Mouse (Mus musculus): Measurements from ENCODE around the gene Tor4a.

Gene Tor4a

DNA sequence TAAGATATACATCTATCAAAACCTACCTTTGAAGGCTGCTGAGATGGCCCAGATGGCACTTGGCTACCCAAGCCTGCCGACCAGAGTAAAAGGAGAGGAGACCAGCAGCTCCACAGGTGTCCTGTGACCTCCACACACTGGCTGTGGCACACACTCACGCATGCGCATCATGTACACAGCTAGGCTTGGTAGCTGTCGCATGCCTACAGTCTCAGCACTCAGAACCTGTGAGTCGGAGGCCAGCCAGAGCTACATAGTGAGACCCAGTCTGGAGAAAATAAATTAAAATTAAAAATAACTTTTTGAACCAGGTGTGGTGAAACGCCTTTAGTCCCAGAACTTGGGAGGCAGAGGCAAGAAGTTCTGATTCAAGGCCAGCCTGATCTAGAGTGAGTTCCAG is 8.8 kb downstream of the Tor4a start:
- no peak for DNase-seq (ENCODE audit: low read depth, low spot score)

DNA sequence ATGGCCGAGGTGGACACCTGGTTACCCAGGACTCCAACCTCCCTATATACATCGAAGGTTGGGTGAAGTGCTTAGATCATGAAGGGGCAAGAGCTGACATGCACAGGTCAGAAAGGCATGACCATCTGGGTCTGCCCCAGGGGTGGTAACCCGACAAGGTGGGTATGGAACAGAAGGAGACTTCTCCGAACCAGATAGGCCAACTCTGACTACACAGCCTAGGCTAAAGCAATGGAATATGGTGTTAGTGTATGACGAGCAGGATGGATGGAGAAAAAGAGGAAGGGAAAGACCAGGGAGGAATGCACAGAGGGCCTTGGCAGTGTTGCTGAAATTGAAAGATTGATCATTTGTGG is 10.1 kb downstream of the Tor4a start:
- no peak for DNase-seq (ENCODE audit: low read depth, low spot score)

DNA sequence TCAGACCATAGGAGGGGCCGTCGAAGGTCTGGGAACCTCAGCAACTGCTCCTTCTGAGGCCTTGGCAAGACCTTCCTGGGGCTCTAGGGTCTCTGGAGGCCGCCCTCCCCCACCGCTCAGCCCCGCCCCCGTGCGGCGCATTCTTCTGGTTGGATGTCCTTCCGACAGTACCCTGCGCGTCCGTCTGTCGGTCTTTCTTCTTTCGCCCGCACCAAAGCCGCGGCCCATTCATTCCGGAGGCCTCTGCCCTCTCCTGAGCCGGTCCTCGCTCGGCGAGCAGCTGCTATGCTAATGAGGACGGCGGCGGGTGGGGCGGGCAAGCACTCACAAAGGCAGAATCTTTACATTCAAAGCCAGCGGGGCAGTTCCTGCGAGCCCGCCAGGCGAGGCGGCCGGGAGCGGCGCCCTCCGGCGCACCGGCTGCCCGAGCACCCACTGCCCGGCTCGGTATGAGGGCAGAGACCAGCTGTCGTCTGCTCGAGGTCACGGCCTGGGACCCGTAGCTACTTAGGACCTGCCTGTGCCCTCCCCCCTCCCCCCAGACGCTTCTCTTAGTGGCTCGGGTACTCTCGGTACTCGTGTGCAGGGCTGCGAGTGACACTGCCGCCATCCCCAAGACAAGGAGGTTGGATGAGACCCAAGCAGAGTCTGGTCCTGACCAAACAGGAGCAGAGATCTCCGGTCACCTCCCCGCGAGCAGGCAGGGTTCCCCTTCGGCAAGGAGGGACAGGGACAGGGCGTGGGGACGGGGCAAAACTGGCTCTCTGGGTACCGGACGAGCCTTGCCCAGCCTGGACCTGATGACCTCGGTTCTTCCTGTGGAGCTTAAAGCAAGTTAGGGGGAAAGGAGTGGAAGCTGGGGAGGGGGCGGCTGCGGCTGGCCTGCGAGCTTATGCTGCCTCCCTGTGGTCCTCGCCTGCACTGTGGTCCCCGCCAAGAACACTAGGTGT is 10.8 kb downstream of the Tor4a start:
- DNase-seq (ENCODE audit: low read depth, low spot score): peak; percentile 64

DNA sequence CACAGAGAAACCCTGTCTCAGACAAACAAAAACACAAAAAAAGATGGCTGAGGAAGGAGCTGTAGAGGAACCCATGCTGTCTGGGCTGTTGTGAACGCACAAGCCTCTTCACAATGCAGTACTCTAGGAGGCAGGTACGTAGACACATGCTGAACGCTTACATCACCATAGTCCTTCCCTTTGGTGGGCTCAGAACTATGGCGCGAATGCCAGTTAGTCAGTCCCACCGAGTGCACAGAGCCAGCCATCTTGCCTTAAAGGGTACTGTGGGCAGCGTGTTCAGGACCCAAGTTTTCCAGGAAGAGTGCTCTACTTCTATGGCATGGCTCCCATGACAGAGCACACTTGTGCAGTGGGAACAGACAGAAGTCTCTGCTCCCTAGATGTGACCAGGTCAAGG is 12.2 kb downstream of the Tor4a start:
- DNase-seq (ENCODE audit: low read depth, low spot score): no peak

DNA sequence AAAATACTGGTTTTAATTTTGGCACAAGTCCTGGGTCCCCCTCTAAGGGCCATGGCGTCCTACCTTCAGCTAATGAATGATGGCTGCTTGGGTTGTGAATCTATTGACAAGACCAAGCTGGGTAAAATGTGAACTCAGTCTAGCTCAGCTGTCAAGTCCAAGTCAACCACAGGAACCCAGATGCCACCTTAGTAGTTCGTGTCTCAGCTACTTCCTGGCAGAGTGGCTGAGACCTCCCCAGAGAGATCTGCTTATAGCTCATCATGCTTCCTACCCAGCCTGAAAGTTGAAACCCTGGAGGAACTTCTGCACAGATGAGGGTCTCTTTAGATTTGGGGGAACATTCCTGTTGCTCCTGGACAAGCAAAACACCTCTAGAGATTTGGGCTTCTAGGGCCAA is 13.3 kb downstream of the Tor4a start:
- no peak for DNase-seq (ENCODE audit: low read depth, low spot score)

DNA sequence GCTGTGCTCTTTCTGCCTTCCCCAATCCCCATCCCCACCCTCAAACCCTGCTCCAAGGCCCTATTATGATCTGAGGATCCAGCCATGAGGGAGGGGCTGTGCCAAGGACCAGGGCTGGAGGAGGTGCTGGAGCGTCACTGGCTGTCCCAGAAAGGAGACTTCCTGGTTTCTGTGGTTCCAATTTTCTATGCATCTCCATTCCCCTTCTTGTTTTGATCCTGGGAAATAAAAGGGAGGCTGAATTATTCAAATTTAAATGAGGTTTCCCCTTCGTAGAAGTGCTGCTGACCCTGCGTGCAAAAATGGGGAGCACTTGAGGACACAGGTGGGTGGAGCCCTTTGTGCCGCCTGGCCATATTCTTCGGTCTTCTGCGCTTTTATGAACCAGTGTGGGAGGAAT is 14.0 kb downstream of the Tor4a start:
- DNase-seq (ENCODE audit: low read depth, low spot score): no peak

DNA sequence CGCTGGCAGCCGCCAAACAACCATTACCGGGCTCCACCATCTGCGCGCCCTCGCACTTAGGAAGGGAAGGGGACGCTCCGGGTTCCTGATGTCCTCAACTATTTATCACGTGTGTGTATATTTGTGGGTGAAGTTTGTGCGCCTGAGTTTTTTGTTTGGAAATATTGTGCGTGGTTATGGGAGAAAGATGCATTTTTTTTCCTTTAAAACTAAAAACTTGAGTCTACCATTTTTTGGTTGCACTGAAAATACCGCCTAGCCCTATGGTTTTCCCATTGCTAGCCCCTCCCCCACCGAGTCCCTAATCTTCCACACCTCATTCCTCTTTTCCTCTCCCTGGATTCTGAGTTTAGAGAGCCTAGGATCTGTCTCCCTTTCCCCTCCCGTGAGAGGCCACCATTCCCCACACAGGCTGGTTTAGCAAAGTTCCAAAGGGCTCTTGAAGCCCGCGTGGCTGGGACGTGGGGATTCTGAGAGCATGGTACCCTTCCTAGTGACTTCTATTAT is 14.7 kb downstream of the Tor4a start:
- no peak for DNase-seq (ENCODE audit: low read depth, low spot score)

DNA sequence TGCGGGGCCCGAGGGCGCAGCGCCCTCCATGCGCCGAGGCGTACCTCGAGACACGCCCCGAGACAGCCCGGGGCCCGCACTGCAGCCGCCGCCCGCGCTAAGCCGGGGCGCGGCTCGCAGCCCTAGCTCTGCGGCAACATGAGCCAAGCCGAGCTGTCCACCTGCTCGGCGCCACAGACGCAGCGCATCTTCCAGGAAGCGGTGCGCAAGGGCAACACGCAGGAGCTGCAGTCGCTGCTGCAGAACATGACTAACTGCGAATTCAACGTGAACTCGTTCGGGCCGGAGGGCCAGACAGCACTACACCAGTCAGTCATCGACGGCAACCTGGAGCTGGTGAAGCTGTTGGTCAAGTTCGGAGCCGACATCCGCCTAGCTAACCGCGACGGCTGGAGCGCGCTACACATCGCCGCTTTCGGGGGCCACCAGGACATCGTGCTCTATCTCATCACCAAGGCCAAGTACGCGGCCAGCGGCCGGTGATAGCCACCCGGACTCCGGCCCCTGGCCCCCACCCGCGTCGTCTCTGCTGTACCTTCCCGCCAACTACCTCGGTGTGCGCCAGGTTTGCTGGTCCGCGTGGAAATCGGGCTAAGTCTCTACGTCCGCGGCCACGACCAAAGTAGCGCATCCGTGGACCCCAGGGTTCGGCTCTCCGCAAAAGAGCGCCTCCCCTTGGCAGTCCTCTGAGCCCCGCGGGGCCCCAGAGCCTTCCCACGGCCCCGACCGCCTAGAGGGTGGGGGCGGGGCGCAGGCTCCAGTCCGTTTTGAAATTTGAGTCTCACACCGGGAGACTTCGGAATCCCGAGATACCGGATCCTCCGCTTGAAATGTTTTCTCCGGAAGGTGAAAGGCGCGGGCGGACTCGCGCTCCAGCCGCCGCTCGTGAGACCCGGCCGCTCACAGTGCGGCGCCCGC is 15.5 kb downstream of the Tor4a start:
- peak; percentile 38 for DNase-seq (ENCODE audit: low read depth, low spot score)

DNA sequence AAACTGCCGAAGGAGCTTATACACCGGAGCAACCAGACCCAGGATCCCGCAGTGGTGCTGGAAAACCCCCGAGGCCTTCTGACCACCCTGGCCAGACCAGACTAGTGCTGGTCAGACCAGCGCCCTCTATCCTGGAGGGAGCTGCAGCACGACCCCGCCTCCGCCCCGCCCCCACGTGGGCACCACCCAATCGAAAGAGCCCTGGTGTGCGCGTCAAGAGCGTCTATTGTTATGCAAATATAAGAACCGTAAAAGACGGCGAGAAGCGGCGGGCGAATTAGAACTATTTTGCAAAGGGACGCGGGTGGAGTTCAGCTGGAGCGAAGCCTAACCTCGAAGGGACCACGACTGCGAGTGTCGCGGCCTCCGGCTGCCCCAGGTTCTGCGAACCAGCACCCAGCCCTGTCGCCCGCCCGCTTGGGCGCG is 16.2 kb downstream of the Tor4a start, which contains the start of gene Nrarp:
Gene Nrarp (plus strand): TSS at position 281 of the 426 bp plus-strand sequence.
- DNase-seq (ENCODE audit: low read depth, low spot score): peak; percentile 85

DNA sequence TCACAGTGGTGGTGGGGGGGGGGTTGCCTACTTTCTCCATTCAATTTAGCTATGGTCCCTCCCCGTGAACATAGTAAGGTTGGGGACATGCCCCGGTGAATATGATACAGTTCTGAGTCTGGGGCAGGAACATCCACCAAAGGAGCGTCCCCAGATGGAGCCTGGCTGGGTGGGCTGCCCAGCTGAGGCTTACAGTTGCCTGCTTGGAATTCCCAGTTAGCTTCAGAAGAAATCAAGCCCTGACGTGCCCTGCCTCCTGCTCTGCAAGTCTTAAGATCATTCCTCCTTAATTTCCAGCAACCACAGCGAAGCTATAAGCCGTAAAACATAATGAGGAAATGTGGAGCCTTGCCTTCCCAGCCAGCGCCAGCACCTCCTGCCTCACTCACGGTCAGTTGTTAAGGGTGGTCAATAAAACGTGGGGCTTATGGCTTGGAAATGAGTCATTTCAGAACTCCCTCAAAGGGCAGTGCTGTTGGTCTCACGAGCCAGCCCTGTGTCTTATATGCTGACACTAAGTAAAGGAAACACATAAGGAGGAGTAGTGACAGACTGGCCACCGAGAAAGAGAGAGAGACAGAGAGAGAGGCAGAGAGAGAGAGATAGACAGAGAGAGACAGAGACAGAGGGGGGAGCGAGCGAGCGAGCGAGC is 17.0 kb downstream of the Tor4a start:
- DNase-seq (ENCODE audit: low read depth, low spot score): peak; percentile 62

DNA sequence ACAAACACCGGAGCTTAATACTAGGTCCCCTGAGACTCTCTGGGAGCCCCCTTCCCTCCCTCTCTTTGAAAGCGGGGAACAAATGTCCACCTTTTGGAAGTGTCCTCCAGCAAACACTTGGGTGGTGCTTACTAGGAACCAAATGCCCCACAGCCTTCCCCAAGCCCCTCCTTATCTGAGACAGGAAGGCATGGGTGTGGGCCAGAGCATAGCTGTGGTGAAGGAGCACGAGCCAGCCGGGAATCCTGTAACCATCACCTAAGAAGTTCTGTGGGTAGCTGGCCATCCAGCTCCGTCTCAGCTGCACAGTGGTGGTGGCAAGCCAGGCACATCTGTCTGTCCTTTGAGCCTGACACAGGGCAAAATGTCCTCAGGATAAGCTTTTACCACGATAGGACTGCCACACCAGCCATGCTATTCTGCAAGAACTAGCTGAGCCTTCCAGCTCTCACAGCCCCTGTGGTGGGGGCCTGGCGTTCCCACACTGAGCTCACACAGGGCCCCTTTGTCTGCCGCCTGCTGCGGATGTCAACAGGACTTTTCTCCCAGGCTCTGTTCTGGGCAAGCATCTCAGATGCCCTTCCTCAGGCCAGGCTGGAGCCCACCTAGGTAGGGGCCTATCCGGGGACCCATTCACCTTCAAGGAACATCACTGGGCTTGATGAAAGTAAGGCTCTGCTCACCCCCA is 18.3 kb downstream of the Tor4a start:
- no peak for DNase-seq (ENCODE audit: low read depth, low spot score)

DNA sequence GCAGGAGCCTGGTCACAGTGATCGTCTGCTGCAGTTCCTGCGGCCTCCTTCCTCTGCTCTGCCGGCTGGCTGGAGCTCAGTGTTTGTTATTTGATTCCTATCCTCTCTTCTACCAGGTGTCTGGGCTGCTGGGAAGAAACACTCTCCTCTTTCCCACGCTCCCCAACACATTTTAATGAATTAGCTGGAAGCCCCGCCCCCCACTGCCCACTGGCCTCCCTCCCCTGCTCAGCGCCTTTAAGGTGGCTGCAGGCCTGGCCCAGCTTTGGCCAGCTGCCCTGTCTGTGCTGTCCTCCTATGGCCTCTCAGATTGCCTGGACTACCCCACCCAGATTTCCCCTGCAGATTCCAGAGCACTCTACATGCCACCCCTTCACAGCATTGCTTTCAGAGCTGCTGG is 19.0 kb downstream of the Tor4a start:
- peak; percentile 60 for DNase-seq (ENCODE audit: low read depth, low spot score)

DNA sequence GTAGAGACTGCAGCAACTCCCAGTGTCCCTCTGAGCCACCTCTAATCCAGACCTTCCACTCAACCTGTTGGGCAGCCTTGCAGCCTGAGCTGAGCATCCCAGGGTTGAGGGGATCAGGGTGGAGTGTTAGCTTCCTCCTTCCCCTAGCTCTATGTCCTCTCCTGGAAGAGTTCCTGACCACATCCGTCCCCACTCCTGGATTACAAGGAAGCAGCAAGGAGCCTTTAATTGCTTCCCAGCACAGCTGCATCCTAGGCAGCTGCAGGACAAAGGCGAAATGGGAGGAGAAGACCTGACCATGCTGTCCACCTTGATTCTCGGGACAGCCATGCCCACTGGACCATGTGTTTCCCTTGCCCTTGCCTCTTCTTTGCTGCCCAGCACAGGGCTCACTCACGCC is 19.6 kb downstream of the Tor4a start:
- no peak for DNase-seq (ENCODE audit: low read depth, low spot score)

DNA sequence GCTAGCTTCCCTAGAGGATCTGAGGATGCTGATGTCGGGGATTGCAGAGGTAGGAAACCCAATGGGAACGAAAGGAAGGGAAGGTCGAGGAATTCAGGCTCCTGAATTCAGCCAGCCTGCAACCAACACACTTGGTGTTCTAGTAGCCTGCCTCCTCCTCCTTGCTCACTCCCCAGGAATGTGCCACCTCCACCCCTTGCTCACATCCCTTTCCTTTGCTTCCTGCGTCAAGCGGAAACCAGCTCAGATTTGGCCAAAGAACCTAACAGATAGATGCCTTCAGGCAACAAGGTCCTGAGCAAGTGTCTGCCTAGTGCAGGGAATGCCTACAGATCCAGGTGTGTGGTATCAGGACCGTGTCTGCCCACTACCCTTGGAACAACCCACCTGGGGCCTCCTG is 20.1 kb downstream of the Tor4a start:
- DNase-seq (ENCODE audit: low read depth, low spot score): no peak

DNA sequence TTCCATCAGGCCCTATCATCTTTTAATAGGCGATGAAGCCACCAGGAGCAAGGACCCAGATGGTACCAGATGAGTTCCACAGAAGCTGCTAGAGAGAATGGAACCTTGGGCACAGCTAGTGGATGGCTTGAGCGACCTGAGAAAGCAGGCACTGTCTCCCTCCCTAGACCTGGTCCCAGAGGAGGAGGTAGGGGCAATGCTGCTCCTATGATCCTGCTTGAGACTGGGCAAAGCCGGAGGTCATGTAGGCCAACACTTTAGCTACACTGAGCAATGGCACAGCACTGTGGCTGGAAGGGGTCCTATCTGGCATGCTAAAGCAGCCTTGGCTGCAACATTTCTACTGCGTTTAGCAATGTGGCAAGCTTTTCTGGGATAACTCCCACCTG is 21.0 kb downstream of the Tor4a start:
- no peak for DNase-seq (ENCODE audit: low read depth, low spot score)

DNA sequence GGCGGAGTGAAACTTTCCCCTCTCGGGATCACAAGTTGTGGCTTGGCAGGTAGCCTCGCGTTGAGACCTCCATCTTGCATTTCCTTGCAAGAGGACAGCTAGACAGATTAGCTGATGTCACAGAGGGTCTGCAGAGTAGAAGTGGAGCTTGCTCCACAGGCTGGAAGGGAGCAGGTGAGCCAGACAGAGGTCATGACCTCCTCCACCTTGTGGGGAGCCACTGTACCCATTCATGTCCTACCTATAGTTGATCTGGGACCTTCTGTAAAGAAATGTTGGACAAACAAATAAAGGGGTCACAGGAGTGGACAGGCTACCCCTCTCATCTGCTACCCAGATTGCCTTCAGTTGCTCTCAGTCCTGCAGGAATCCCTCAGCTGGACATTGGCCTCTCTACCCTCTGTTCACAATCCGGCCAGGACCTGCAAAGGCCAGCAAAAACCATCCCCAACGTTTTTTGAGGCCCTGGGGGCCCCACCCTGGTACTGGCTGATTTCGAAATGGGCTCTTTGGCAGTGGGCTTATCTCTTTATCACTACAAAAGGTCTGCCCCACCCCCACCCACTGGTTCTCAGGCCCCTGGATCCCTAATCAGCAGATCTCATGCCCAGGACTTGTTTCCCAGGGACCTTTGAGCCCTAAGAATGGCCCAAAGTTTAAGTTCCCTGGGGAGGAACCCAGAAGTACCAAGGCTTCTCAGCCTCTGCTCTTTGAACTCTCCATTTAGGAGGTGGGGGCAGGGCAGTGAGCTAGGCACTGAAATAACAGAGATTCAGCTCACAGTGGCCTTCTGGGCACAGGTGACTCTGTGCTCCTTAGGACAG is 21.6 kb downstream of the Tor4a start:
- no peak for DNase-seq (ENCODE audit: low read depth, low spot score)

DNA sequence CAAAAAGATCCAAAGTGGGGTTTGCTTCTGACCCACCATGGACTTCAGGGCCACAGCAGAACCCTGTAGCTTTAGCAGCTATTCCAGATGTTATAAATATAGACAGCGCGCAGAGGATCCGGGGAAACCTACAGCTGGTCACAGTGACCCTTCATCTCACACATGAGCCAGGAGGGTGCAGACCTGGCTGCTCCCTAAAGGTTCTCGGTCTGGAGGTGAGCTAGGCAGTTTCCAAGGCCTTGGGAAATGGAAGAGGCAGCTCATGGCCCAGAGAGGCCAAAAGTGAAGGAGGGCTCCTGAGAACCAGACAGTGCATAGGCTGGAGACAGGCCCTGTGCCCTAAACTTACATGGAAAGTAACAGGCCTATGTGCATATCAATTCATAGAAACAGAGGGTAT is 22.9 kb downstream of the Tor4a start:
- DNase-seq (ENCODE audit: low read depth, low spot score): no peak

DNA sequence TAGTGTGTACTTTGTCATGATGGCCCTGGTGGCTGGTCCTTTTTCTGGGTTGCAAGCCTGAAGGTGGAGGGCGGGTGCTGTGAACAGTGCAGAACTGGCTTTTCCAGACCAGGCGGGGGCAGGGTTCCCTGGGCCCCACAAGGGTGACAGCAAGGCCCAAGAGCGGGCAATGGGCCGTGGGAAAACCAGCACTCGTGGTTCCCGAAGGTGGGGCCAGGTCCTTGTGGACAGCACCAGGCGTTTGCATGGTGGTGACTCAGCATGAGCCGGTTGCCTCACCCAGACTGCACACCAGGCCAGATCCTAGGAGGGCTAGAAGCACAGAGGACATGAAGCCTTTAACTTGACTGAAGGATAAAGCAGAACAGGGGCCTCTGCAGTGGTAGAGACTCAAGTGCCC is 24.1 kb downstream of the Tor4a start:
- no peak for DNase-seq (ENCODE audit: low read depth, low spot score)

DNA sequence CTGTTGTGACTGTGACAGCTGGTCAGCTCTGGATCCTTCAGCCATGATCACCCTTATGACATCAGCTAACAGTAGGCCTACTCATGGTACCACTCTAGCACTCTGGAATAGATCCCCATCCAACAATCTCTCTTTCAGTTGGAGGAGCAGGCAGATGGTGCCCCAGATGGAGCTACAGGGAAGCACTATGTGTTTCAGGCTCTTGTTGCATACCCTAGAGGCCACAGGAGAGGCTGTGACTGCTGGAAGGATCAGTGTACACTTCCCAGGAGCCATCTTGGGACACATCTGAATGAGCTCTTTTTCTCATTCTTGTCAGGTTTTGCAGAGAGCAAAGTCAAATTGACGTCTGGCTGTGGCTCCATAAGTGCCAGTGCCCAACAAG is 24.9 kb downstream of the Tor4a start:
- no peak for DNase-seq (ENCODE audit: low read depth, low spot score)

DNA sequence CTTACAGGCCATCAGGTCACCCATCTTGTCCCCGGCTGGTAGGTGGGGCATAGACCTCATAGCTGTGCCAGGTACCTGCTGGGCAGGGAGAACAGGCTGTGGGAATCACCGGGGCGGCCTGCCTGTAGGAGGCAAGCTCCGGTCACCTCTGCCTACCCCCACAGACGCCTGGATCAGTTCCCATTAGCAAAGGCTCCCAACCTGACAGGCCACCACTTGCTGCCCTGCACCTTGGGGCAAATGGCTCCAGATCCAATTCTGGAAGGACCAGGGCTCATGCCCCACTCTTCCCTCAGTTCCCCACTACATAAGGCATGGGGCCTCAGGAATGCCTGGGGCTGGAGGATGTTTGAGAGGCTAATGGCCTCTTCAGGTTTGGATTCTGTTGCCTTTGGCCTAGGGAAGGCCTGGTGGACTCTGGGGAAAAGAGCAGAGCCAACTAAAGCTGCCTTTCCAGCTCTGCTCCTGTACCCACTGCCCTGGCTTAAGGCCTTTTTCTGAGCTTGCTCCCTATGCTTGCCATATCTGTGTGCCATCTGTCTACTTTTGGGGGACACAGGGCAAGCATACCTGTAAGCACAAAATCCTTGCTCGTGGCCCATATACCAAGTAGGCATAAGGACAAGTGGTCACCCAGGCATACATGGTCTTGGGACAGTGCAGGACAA is 25.5 kb downstream of the Tor4a start:
- no peak for DNase-seq (ENCODE audit: low read depth, low spot score)
